Mouse (Mus musculus) liver, postnatal 0 days (tissue): ENCODE results near the gene 2700081O15Rik.

Source experiments
- CTCF ChIP-seq: sonication (generic); IDR thresholded peaks from 2 replicates; pipeline ENCODE4 v1.5.1; 2016; ENCODE audit warnings: antibody characterized with exemption, low read depth
- EP300 ChIP-seq: IDR thresholded peaks from 2 replicates; pipeline ENCODE4 v1.6.1; 2016; ENCODE audit warnings: antibody characterized with exemption, low read depth, mild to moderate bottlenecking

GRCm38 (mm10) chr19:7416834-7417735 lies at the start of gene 2700081O15Rik:
- TF ChIP-seq CTCF (no peak), EP300 (no peak)
